Mouse (Mus musculus) neural tube, embryonic 10.5 days (tissue): ENCODE data around the gene Gcnt3.
"Not testable (repeated sequence)": the region's sequence is repeated elsewhere in the genome, so short reads cannot be mapped to it uniquely, and the experiment has no call there.

ENCODE experiments used
- DNase-seq: peaks from one replicate; pipeline ENCODE4 v3.0.0-alpha.2; 2017; ENCODE audit warnings: low spot score; ENCODE audit errors: extremely low spot score

The Gcnt3 gene

GRCm38 (mm10) chr9:70044865-70045264 is 7.0 kb upstream of the Gcnt3 start:
- DNase-seq, result no peak

GRCm38 (mm10) chr9:70042935-70043334 is 5.0 kb upstream of the Gcnt3 start:
- DNase-seq, result no peak

- DNase-seq, result no peak
These were observed 4.2 kb upstream of the Gcnt3 start for GRCm38 (mm10) chr9:70042137-70042536.

GRCm38 (mm10) chr9:70040570-70040969 is 2.7 kb upstream of the Gcnt3 start:
- DNase-seq, result no peak

GRCm38 (mm10) chr9:70039597-70040385 is 1.9 kb upstream of the Gcnt3 start:
- no peak for DNase-seq

- no peak for DNase-seq
These were observed 1.2 kb downstream of the Gcnt3 start for GRCm38 (mm10) chr9:70036646-70037045.

GRCm38 (mm10) chr9:70034702-70035101 is 3.2 kb downstream of the Gcnt3 start:
- DNase-seq, result no peak

GRCm38 (mm10) chr9:70033056-70033455 is 4.8 kb downstream of the Gcnt3 start:
- DNase-seq, result no peak

- DNase-seq, result no peak
These were observed 5.7 kb downstream of the Gcnt3 start for GRCm38 (mm10) chr9:70032167-70032566.

- no peak for DNase-seq
These were observed 12.4 kb downstream of the Gcnt3 start for GRCm38 (mm10) chr9:70025365-70026012.

GRCm38 (mm10) chr9:70024648-70025047 is 13.2 kb downstream of the Gcnt3 start:
- no peak for DNase-seq

GRCm38 (mm10) chr9:70023615-70024014 is 14.3 kb downstream of the Gcnt3 start:
- not testable (repeated sequence) for DNase-seq

GRCm38 (mm10) chr9:70022083-70022482 is 15.8 kb downstream of the Gcnt3 start:
- no peak for DNase-seq

- DNase-seq, result no peak
These were observed 16.3 kb downstream of the Gcnt3 start for GRCm38 (mm10) chr9:70021610-70022009.

GRCm38 (mm10) chr9:70018879-70019278 is 19.0 kb downstream of the Gcnt3 start:
- DNase-seq, result no peak

GRCm38 (mm10) chr9:70015632-70016031 is 22.3 kb downstream of the Gcnt3 start:
- DNase-seq, result no peak

GRCm38 (mm10) chr9:70012408-70012901 is 25.4 kb downstream of the Gcnt3 start, which contains the start of gene Gtf2a2:
Gtf2a2 (plus strand) TSS chr9:70012550.
- peak; percentile 97 for DNase-seq

- DNase-seq, result no peak
These were observed 26.1 kb downstream of the Gcnt3 start for GRCm38 (mm10) chr9:70011537-70012407.

- no peak for DNase-seq
These were observed 27.0 kb downstream of the Gcnt3 start for GRCm38 (mm10) chr9:70010781-70011473.

- no peak for DNase-seq
These were observed 28.1 kb downstream of the Gcnt3 start for GRCm38 (mm10) chr9:70009754-70010304.
